Mouse (Mus musculus): Measurements from ENCODE around the gene Pcca. TPM values are rescaled to one million over a fixed set of nuclear protein-coding genes. Genes with fewer than 3 reads are reported as not detected.

The Pcca gene
- polyA plus RNA-seq, 1 experiment from 2014 or later, result 36.5 TPM

- WGBS, result 78% methylated on average over 3 of the region's 3 CpGs
- no peaks in the 10 kb centered on the region for H3K36me3 ChIP-seq
- no peaks in the 10 kb centered on the region for H3K4me1 ChIP-seq
- H3K4me3 ChIP-seq, result no peak overlapping the region
- no peak overlapping the region for H3K9ac ChIP-seq
- no peak overlapping the region for H3K4me2 ChIP-seq (replicated peaks)
- no peak overlapping the region for H3K27ac ChIP-seq
- no peaks in the 10 kb centered on the region for H3K27me3 ChIP-seq
- no peaks in the 10 kb centered on the region for H3K9me3 ChIP-seq
- no peak for ATAC-seq (ENCODE audit: insufficient number of reproducible peaks, insufficient read depth, low FRiP score, low TSS enrichment)
Observed at GRCm38 (mm10) chr14:122675661-122676060, 141.5 kb downstream of the Pcca start.

- no peak for ATAC-seq (ENCODE audit: insufficient number of reproducible peaks, insufficient read depth, low FRiP score, low TSS enrichment)
- Histone ChIP-seq H3K9ac (no peak overlapping the region), H3K4me3 (no peak overlapping the region), H3K9me3 (no peaks in the 10 kb centered on the region), H3K4me2 (replicated peaks) (no peak overlapping the region), H3K27ac (no peak overlapping the region), H3K27me3 (no peaks in the 10 kb centered on the region), H3K36me3 (no peaks in the 10 kb centered on the region), H3K4me1 (peaks cover 5% of the 10 kb centered on the region; the same call in 1 of the 2 replicates)
- WGBS, result 85% methylated on average over 1 of the region's 1 CpGs
Observed at GRCm38 (mm10) chr14:122683645-122684044, 149.5 kb downstream of the Pcca start.

GRCm38 (mm10) chr14:122684250-122684649 lies 150.1 kb downstream of the Pcca start:
- Histone ChIP-seq H3K4me2 (replicated peaks) (no peak overlapping the region), H3K4me3 (no peak overlapping the region), H3K27ac (no peak overlapping the region), H3K27me3 (no peaks in the 10 kb centered on the region), H3K4me1 (peaks cover 10% of the 10 kb centered on the region), H3K9ac (no peak overlapping the region), H3K9me3 (no peaks in the 10 kb centered on the region), H3K36me3 (no peaks in the 10 kb centered on the region)
- 74% methylated on average over 4 of the region's 4 CpGs for WGBS
- ATAC-seq (ENCODE audit: insufficient number of reproducible peaks, insufficient read depth, low FRiP score, low TSS enrichment), result 0 out of 2 replicates have a peak, but pooled peaks have one; percentile 64

GRCm38 (mm10) chr14:122684811-122685210 lies 150.7 kb downstream of the Pcca start:
- WGBS, result 47% methylated on average over 2 of the region's 2 CpGs
- no peak overlapping the region for H3K4me2 ChIP-seq (replicated peaks)
- peaks cover 15% of the 10 kb centered on the region for H3K4me1 ChIP-seq
- no peaks in the 10 kb centered on the region for H3K27me3 ChIP-seq
- ATAC-seq (ENCODE audit: insufficient number of reproducible peaks, insufficient read depth, low FRiP score, low TSS enrichment), result no peak
- no peaks in the 10 kb centered on the region for H3K9me3 ChIP-seq
- H3K36me3 ChIP-seq, result no peaks in the 10 kb centered on the region
- H3K9ac ChIP-seq, result no peak overlapping the region
- no peak overlapping the region for H3K27ac ChIP-seq
- H3K4me3 ChIP-seq, result no peak overlapping the region

GRCm38 (mm10) chr14:122687398-122687797 lies 153.3 kb downstream of the Pcca start:
- H3K4me1 ChIP-seq, result peaks cover 15% of the 10 kb centered on the region
- no peaks in the 10 kb centered on the region for H3K36me3 ChIP-seq
- no peak overlapping the region for H3K4me2 ChIP-seq (replicated peaks)
- no peaks in the 10 kb centered on the region for H3K27me3 ChIP-seq
- 69% methylated on average over 7 of the region's 7 CpGs for WGBS
- ATAC-seq (ENCODE audit: insufficient number of reproducible peaks, insufficient read depth, low FRiP score, low TSS enrichment), result no peak
- no peak overlapping the region for H3K9ac ChIP-seq
- no peak overlapping the region for H3K4me3 ChIP-seq
- no peaks in the 10 kb centered on the region for H3K9me3 ChIP-seq
- no peak overlapping the region for H3K27ac ChIP-seq

GRCm38 (mm10) chr14:122688378-122688777 lies 154.3 kb downstream of the Pcca start:
- no peaks in the 10 kb centered on the region for H3K27me3 ChIP-seq
- no peak overlapping the region for H3K27ac ChIP-seq
- no peak for ATAC-seq (ENCODE audit: insufficient number of reproducible peaks, insufficient read depth, low FRiP score, low TSS enrichment)
- H3K4me3 ChIP-seq, result no peak overlapping the region
- H3K9me3 ChIP-seq, result no peaks in the 10 kb centered on the region
- peaks cover 15% of the 10 kb centered on the region for H3K4me1 ChIP-seq
- WGBS, result 79% methylated on average over 4 of the region's 4 CpGs
- H3K9ac ChIP-seq, result no peak overlapping the region
- no peak overlapping the region for H3K4me2 ChIP-seq (replicated peaks)
- H3K36me3 ChIP-seq, result no peaks in the 10 kb centered on the region

GRCm38 (mm10) chr14:122689136-122689815 lies 155.2 kb downstream of the Pcca start:
- no peak overlapping the region for H3K4me3 ChIP-seq
- WGBS, result 41% methylated on average over 17 of the region's 17 CpGs
- no peaks in the 10 kb centered on the region for H3K36me3 ChIP-seq
- H3K4me1 ChIP-seq, result peaks cover 15% of the 10 kb centered on the region
- no peak overlapping the region for H3K4me2 ChIP-seq (replicated peaks)
- H3K9ac ChIP-seq, result no peak overlapping the region
- no peak overlapping the region for H3K27ac ChIP-seq
- no peaks in the 10 kb centered on the region for H3K9me3 ChIP-seq
- no peaks in the 10 kb centered on the region for H3K27me3 ChIP-seq
- ATAC-seq (ENCODE audit: insufficient number of reproducible peaks, insufficient read depth, low FRiP score, low TSS enrichment), result no peak

- ATAC-seq (ENCODE audit: insufficient number of reproducible peaks, insufficient read depth, low FRiP score, low TSS enrichment), result no peak
- 89% methylated on average over 1 of the region's 1 CpGs for WGBS
- Histone ChIP-seq H3K36me3 (no peaks in the 10 kb centered on the region), H3K27ac (no peak overlapping the region), H3K4me2 (replicated peaks) (no peak overlapping the region), H3K4me1 (peaks cover 11% of the 10 kb centered on the region), H3K9ac (no peak overlapping the region), H3K27me3 (no peaks in the 10 kb centered on the region), H3K9me3 (no peaks in the 10 kb centered on the region), H3K4me3 (no peak overlapping the region)
Observed at GRCm38 (mm10) chr14:122691555-122691954, 157.4 kb downstream of the Pcca start.

- H3K9ac ChIP-seq, result no peak overlapping the region
- H3K36me3 ChIP-seq, result 0 out of 2 replicates have a peak, but pooled peaks cover 6% of the 10 kb centered on the region
- H3K4me3 ChIP-seq, result no peak overlapping the region
- H3K9me3 ChIP-seq, result no peaks in the 10 kb centered on the region
- H3K27me3 ChIP-seq, result no peaks in the 10 kb centered on the region
- ATAC-seq (ENCODE audit: insufficient number of reproducible peaks, insufficient read depth, low FRiP score, low TSS enrichment), result no peak
- WGBS, result 87% methylated on average over 1 of the region's 1 CpGs
- no peak overlapping the region for H3K27ac ChIP-seq
- no peak overlapping the region for H3K4me2 ChIP-seq (replicated peaks)
- no peaks in the 10 kb centered on the region for H3K4me1 ChIP-seq
Observed at GRCm38 (mm10) chr14:122700333-122700732, 166.2 kb downstream of the Pcca start.

GRCm38 (mm10) chr14:122713793-122714192 lies 179.7 kb downstream of the Pcca start:
- 96% methylated on average over 5 of the region's 5 CpGs for WGBS
- Histone ChIP-seq H3K27ac (no peak overlapping the region), H3K36me3 (no peaks in the 10 kb centered on the region)

GRCm38 (mm10) chr14:122714911-122715310 lies 180.8 kb downstream of the Pcca start:
- H3K27me3 ChIP-seq, result no peaks in the 10 kb centered on the region
- no peak overlapping the region for H3K4me2 ChIP-seq (replicated peaks)
- H3K4me1 ChIP-seq, result no peaks in the 10 kb centered on the region
- H3K36me3 ChIP-seq, result no peaks in the 10 kb centered on the region
- ATAC-seq (ENCODE audit: insufficient number of reproducible peaks, insufficient read depth, low FRiP score, low TSS enrichment), result no peak
- H3K4me3 ChIP-seq, result no peak overlapping the region
- no peak overlapping the region for H3K9ac ChIP-seq
- H3K27ac ChIP-seq, result no peak overlapping the region
- H3K9me3 ChIP-seq, result no peaks in the 10 kb centered on the region
- 39% methylated on average over 1 of the region's 1 CpGs for WGBS

More at GRCm38 (mm10) chr14:122713793-122714192, 179.7 kb downstream of the Pcca start:
- Histone ChIP-seq H3K9ac (no peak overlapping the region), H3K9me3 (no peaks in the 10 kb centered on the region), H3K27me3 (no peaks in the 10 kb centered on the region), H3K4me1 (no peaks in the 10 kb centered on the region), H3K4me3 (no peak overlapping the region), H3K4me2 (replicated peaks) (no peak overlapping the region)
- ATAC-seq (ENCODE audit: insufficient number of reproducible peaks, insufficient read depth, low FRiP score, low TSS enrichment), result no peak

- no peak overlapping the region for H3K4me2 ChIP-seq (replicated peaks)
- no peak for ATAC-seq (ENCODE audit: insufficient number of reproducible peaks, insufficient read depth, low FRiP score, low TSS enrichment)
- no peaks in the 10 kb centered on the region for H3K27me3 ChIP-seq
- no peak overlapping the region for H3K9ac ChIP-seq
- no peaks in the 10 kb centered on the region for H3K9me3 ChIP-seq
- H3K4me1 ChIP-seq, result no peaks in the 10 kb centered on the region
- no peak overlapping the region for H3K4me3 ChIP-seq
- H3K36me3 ChIP-seq, result no peaks in the 10 kb centered on the region
- no peak overlapping the region for H3K27ac ChIP-seq
Observed at GRCm38 (mm10) chr14:122716057-122716456, 181.9 kb downstream of the Pcca start.
